10 mouse cellular contexts compared by ENCODE assay signal in the genomic region with DNA sequence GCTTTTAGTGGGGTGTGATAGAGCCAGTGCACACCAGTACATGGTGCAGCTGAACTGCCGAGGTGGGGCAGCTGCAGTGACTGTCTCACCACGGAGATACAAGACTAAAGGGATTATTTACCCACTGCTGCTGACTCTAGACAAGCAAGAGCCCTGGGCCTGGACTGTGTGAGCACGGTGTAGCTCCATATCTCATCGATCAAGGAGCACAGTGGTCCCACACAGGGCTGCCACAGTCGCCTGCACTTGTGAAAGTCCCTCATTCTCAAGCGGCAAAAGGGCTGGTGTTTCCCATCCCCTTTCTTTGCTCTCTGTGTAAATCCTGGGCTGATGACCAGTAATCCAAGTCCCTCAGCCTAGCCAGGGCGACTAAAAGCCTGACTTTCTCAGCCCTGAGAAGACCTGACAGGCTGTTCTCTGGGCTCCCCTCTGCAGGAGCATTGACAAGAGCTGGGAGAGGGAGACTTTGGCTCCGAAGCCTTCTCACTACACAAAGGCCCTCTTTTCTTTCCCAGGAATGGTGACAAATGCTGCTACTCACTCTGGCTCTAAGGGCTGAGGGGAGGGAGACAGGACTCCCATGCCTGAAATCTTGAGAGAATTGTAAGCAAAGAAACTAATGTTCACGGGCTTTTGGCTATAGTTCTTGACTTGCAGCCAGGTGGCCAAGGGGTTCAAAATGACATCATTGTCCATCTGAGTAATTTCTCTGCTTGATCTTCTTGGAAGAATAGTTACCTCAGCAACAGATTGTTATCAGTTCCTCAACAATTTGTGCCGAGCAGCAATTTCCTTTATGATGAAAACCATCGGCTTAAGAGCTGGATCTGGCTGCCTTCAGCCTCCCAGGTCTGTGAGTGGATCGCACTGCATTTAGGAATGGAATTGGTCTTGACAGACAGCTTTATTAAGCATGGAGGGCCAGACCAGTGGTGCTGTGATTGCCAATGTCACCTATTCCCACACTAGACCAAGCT.
DNase-seq lines count a peak whose midpoint lies in the region; ATAC-seq and TF ChIP-seq lines count a peak whose summit lies in the region.
"Had no signal": no experiment of that assay in that cellular context is flagged by ENCODE, and none has a peak within 500 bp of the region (broad histone marks: within the 10 kb centered on the region; RNA-seq: fewer than 3 reads in every experiment).

No protein-coding gene starts in this region.

- ATAC-seq in forebrain, postnatal 0 days: peak; percentile 90
- ATAC-seq in intestine, embryonic 15.5 days: no peak

- H3K4me1 ChIP-seq in forebrain, postnatal 0 days (ENCODE audit: insufficient read depth): no peaks in the 10 kb centered on the region
- H3K4me1 ChIP-seq in intestine, embryonic 15.5 days (replicated peaks): no peaks in the 10 kb centered on the region
- H3K4me1 ChIP-seq: lung, embryonic 15.5 days had no signal

- DNase-seq in gastrocnemius, adult 2 months: peak; percentile 26
- DNase-seq in gastrocnemius, postnatal 10 days: no peak
- DNase-seq in Muller cell, postnatal 12 days (ENCODE audit: inconsistent ontology term): peak; percentile 75
- peak; percentile 75 for DNase-seq in forebrain, postnatal 0 days
- DNase-seq in layer of hippocampus, postnatal 36 days: peak; percentile 4 to 16
- no peak for DNase-seq in kidney, postnatal 25 days
- no peak for DNase-seq in embryo, embryonic 11 days

- H3K36me3 ChIP-seq in forebrain, postnatal 0 days (ENCODE audit: insufficient read depth): no peaks in the 10 kb centered on the region
- no peaks in the 10 kb centered on the region for H3K36me3 ChIP-seq in intestine, embryonic 15.5 days
- H3K36me3 ChIP-seq: lung, embryonic 15.5 days had no signal

- no peaks in the 10 kb centered on the region for H3K27me3 ChIP-seq in forebrain, postnatal 0 days (ENCODE audit: insufficient read depth, low read length)
- no peaks in the 10 kb centered on the region for H3K27me3 ChIP-seq in intestine, embryonic 15.5 days (replicated peaks)
- H3K27me3 ChIP-seq: CH12.LX; lung, embryonic 15.5 days had no signal

- peak overlapping the region; percentile 16; the same call in 1 of the 2 replicates for H3K27ac ChIP-seq in gastrocnemius, adult 2 months
- peak overlapping the region; percentile 66 for H3K27ac ChIP-seq in forebrain, postnatal 0 days (ENCODE audit: low read depth, low read length)
- H3K27ac ChIP-seq in intestine, embryonic 15.5 days: no peak overlapping the region
- H3K27ac ChIP-seq: lung, embryonic 15.5 days had no signal

- intact Hi-C loops in gastrocnemius, adult 2 months (cut with DNase I): no loop called here

- TF ChIP-seq CTCF in gastrocnemius, adult 2 months (IDR thresholded peaks at IDR 0.05): no peak
- no peak for TF ChIP-seq CTCF in forebrain, postnatal 0 days (IDR thresholded peaks at IDR 0.05; ENCODE audit: low read depth)

- H3K9me3 ChIP-seq in forebrain, postnatal 0 days (ENCODE audit: low read length): no peaks in the 10 kb centered on the region
- no peaks in the 10 kb centered on the region for H3K9me3 ChIP-seq in intestine, embryonic 15.5 days
- H3K9me3 ChIP-seq: lung, embryonic 15.5 days had no signal

- 24% methylated on average over 12 of the region's 12 CpGs for WGBS in forebrain, postnatal 0 days
- 47% methylated on average over 12 of the region's 12 CpGs for WGBS in intestine, embryonic 15.5 days

- H3K9ac ChIP-seq in forebrain, postnatal 0 days: no peak overlapping the region
- H3K9ac ChIP-seq in intestine, embryonic 15.5 days: no peak overlapping the region
- H3K9ac ChIP-seq: lung, embryonic 15.5 days had no signal

- no peak overlapping the region for H3K4me3 ChIP-seq in gastrocnemius, adult 2 months
- H3K4me3 ChIP-seq in forebrain, postnatal 0 days (ENCODE audit: low read depth, low read length): no peak overlapping the region
- H3K4me3 ChIP-seq in intestine, embryonic 15.5 days (replicated peaks): no peak overlapping the region
- H3K4me3 ChIP-seq: lung, embryonic 15.5 days had no signal

- no peak overlapping the region for H3K4me2 ChIP-seq in forebrain, postnatal 0 days (ENCODE audit: low read depth)
- no peak overlapping the region for H3K4me2 ChIP-seq in intestine, embryonic 15.5 days (replicated peaks)
- H3K4me2 ChIP-seq: lung, embryonic 15.5 days had no signal

Comparison
In these comparisons a context has a peak if more than half of its experiments do, and no peak if none do; other contexts are left out.
1. DNase-seq: peak in gastrocnemius, adult 2 months (single experiment), Muller cell, postnatal 12 days (single experiment), forebrain, postnatal 0 days (single experiment) and layer of hippocampus, postnatal 36 days (2 of 2); none in gastrocnemius, postnatal 10 days (single experiment), kidney, postnatal 25 days (0 of 2) and embryo, embryonic 11 days (single experiment).